Mouse (Mus musculus) CH12.LX (cell line): ENCODE measurements around the gene Depdc7. TPM values are rescaled to one million over a fixed set of nuclear protein-coding genes. Genes with fewer than 3 reads are reported as not detected.

Experiments
- DNase-seq: peaks from one replicate; pipeline ENCODE4 v3.0.0-alpha.2; 2013; ENCODE audit errors: extremely low read depth
- H3K27ac ChIP-seq: 2 replicates; pipeline ENCODE4 v1.5.1; 2012; ENCODE audit warnings: low read depth, mild to moderate bottlenecking, control low read depth, moderate library complexity; ENCODE audit not compliant: insufficient read depth
- H3K27me3 ChIP-seq: replicated peaks from 2 replicates; pipeline ENCODE3; 2012; ENCODE audit warnings: inconsistent platforms
- H3K36me3 ChIP-seq, 2 experiments: replicated peaks in 1 of 2; 2 replicates each; pipeline versions ENCODE3 to v1.6.1; 2012; ENCODE audit warnings: inconsistent platforms in 1 of 2, low read length in 1 of 2, mild to moderate bottlenecking in 1 of 2, mixed read lengths in 1 of 2, moderate library complexity in 1 of 2; ENCODE audit not compliant: control insufficient read depth in 1 of 2, insufficient read depth in 1 of 2
- H3K4me1 ChIP-seq, 2 experiments: 2 replicates each; pipeline ENCODE4 v1.6.1; 2012; ENCODE audit warnings: inconsistent platforms in 1 of 2, moderate library complexity in 1 of 2; ENCODE audit not compliant: insufficient read depth in 2 of 2, control insufficient read depth in 1 of 2
- H3K4me2 ChIP-seq: 2 replicates; pipeline ENCODE4 v1.6.1; 2012; ENCODE audit warnings: low read depth, mild to moderate bottlenecking, control low read depth; ENCODE audit not compliant: poor library complexity, insufficient read depth, severe bottlenecking
- H3K4me3 ChIP-seq, 3 experiments: fragments of 150-350 bp in 1 of 3; sonication (generic) in 1 of 3; replicated peaks in 1 of 3; 2 replicates each; pipeline versions ENCODE3 to v1.5.1; 2011 to 2012; ENCODE audit warnings: low read depth in 2 of 3, low read length in 2 of 3, mild to moderate bottlenecking in 2 of 3, moderate library complexity in 2 of 3, control low read depth in 1 of 3, improper control_type of control experiment in 1 of 3, inconsistent platforms in 1 of 3, mixed read lengths in 1 of 3; ENCODE audit not compliant: poor library complexity in 1 of 3
- H3K79me2 ChIP-seq: replicated peaks from 2 replicates; pipeline ENCODE4 v1.6.1; 2012; ENCODE audit warnings: mild to moderate bottlenecking, moderate library complexity; ENCODE audit not compliant: control insufficient read depth, poor library complexity, insufficient read depth, severe bottlenecking; ENCODE audit errors: extremely low read depth
- H3K9ac ChIP-seq: 2 replicates; pipeline ENCODE4 v1.6.1; 2012; ENCODE audit warnings: low read depth, mild to moderate bottlenecking, control low read depth, moderate library complexity; ENCODE audit not compliant: insufficient read depth
- H3K9me3 ChIP-seq: replicated peaks from 2 replicates; pipeline ENCODE3; 2012; ENCODE audit warnings: low read length, inconsistent platforms, mixed read lengths
- BHLHE40 ChIP-seq: IDR thresholded peaks from 2 replicates; pipeline ENCODE4 v1.6.1; 2011; ENCODE audit warnings: mild to moderate bottlenecking, low read depth, low read length, improper control_type of control experiment
- CHD2 ChIP-seq: IDR thresholded peaks from 2 replicates; pipeline ENCODE4 v1.6.1; 2011; ENCODE audit warnings: low read length, improper control_type of control experiment
- CTCF ChIP-seq, 2 experiments: IDR thresholded peaks in 1 of 2; conservative IDR thresholded peaks in 1 of 2; 2 replicates each; pipeline ENCODE4 v1.5.1; 2011 to 2012; ENCODE audit warnings: low read depth in 2 of 2, low read length in 2 of 2, improper control_type of control experiment in 1 of 2, inconsistent platforms in 1 of 2, mild to moderate bottlenecking in 1 of 2, moderate library complexity in 1 of 2
- E2F4 ChIP-seq: IDR thresholded peaks from 2 replicates; pipeline ENCODE4 v1.6.1; 2011; ENCODE audit warnings: low read depth, low read length, improper control_type of control experiment; ENCODE audit not compliant: insufficient replicate concordance
- ELF1 ChIP-seq: IDR thresholded peaks from 2 replicates; pipeline ENCODE4 v1.6.1; 2014; ENCODE audit warnings: low read depth, mild to moderate bottlenecking, inconsistent platforms, low read length, improper control_type of control experiment
- ETS1 ChIP-seq: conservative IDR thresholded peaks from 2 replicates; pipeline ENCODE4 v1.6.1; 2012; ENCODE audit warnings: low read depth, mild to moderate bottlenecking, inconsistent platforms, low read length, improper control_type of control experiment, moderate library complexity
- IRF4 ChIP-seq: IDR thresholded peaks from 2 replicates; pipeline ENCODE4 v1.6.1; 2014; ENCODE audit warnings: low read depth, mild to moderate bottlenecking, inconsistent platforms, low read length, improper control_type of control experiment
- JUN ChIP-seq: IDR thresholded peaks from 2 replicates; pipeline ENCODE4 v1.6.1; 2011; ENCODE audit warnings: low read depth, mild to moderate bottlenecking, low read length, improper control_type of control experiment, moderate library complexity; ENCODE audit not compliant: insufficient read depth
- KAT2A ChIP-seq: IDR thresholded peaks from 2 replicates; pipeline ENCODE4 v1.6.1; 2012; ENCODE audit warnings: low read length, improper control_type of control experiment, inconsistent platforms; ENCODE audit not compliant: insufficient replicate concordance
- MAFK ChIP-seq: IDR thresholded peaks from 2 replicates; pipeline ENCODE4 v1.6.1; 2011; ENCODE audit warnings: low read length, improper control_type of control experiment; ENCODE audit not compliant: insufficient replicate concordance
- MAX ChIP-seq: IDR thresholded peaks from 2 replicates; pipeline ENCODE4 v1.6.1; 2011; ENCODE audit warnings: low read length, improper control_type of control experiment
- MEF2A ChIP-seq: IDR thresholded peaks from 2 replicates; pipeline ENCODE4 v1.6.1; 2014; ENCODE audit warnings: low read depth, mild to moderate bottlenecking, inconsistent platforms, low read length, improper control_type of control experiment, borderline replicate concordance
- MXI1 ChIP-seq: IDR thresholded peaks from 2 replicates; pipeline ENCODE4 v1.6.1; 2011; ENCODE audit warnings: mild to moderate bottlenecking, low read depth, low read length, improper control_type of control experiment
- MYC ChIP-seq: IDR thresholded peaks from 2 replicates; pipeline ENCODE4 v1.6.1; 2011; ENCODE audit warnings: low read depth, mild to moderate bottlenecking, improper control_type of control experiment, low read length
- NELFE ChIP-seq: IDR thresholded peaks from 2 replicates; pipeline ENCODE4 v1.6.1; 2011; ENCODE audit warnings: low read depth, low read length, improper control_type of control experiment
- NRF1 ChIP-seq: IDR thresholded peaks from 2 replicates; pipeline ENCODE4 v1.6.1; 2014; ENCODE audit warnings: low read depth, mild to moderate bottlenecking, inconsistent platforms, low read length, improper control_type of control experiment, moderate library complexity
- RAD21 ChIP-seq: IDR thresholded peaks from 2 replicates; pipeline ENCODE4 v1.6.1; 2011; ENCODE audit warnings: low read depth, mild to moderate bottlenecking, low read length, improper control_type of control experiment, moderate library complexity
- RCOR1 ChIP-seq: conservative IDR thresholded peaks from 2 replicates; pipeline ENCODE4 v1.6.1; 2012; ENCODE audit warnings: low read depth, mild to moderate bottlenecking, inconsistent platforms, low read length, improper control_type of control experiment
- SIN3A ChIP-seq: IDR thresholded peaks from 2 replicates; pipeline ENCODE4 v1.6.1; 2012; ENCODE audit warnings: low read length, improper control_type of control experiment, inconsistent platforms
- SMC3 ChIP-seq: IDR thresholded peaks from 2 replicates; pipeline ENCODE4 v1.6.1; 2011; ENCODE audit warnings: low read depth, low read length, improper control_type of control experiment
- TBP ChIP-seq: conservative IDR thresholded peaks from 2 replicates; pipeline ENCODE4 v1.6.1; 2011; ENCODE audit warnings: low read depth, low read length, improper control_type of control experiment
- TCF12 ChIP-seq: IDR thresholded peaks from 2 replicates; pipeline ENCODE4 v1.6.1; 2014; ENCODE audit warnings: low read depth, mild to moderate bottlenecking, inconsistent platforms, low read length, improper control_type of control experiment
- UBTF ChIP-seq: IDR thresholded peaks from 2 replicates; pipeline ENCODE4 v1.6.1; 2012; ENCODE audit warnings: low read depth, mild to moderate bottlenecking, inconsistent platforms, low read length, improper control_type of control experiment, moderate library complexity
- ZC3H11A ChIP-seq: IDR thresholded peaks from 2 replicates; pipeline ENCODE4 v1.6.1; 2012; ENCODE audit warnings: low read depth, mild to moderate bottlenecking, inconsistent platforms, low read length, improper control_type of control experiment
- ZMIZ1 ChIP-seq: IDR thresholded peaks from 2 replicates; pipeline ENCODE4 v1.6.1; 2012; ENCODE audit warnings: low read depth, mild to moderate bottlenecking, inconsistent platforms, low read length, improper control_type of control experiment
- dilution Hi-C: fragments of 300-500 bp; cut with MboI; formaldehyde crosslinking; loops from 2 replicates; pipeline ENCODE4 v1.14.3; 2020; ENCODE audit warnings: low sequenced_read_pairs; ENCODE audit not compliant: extremely low pct_unique_long_range_greater_than_20kb, extremely low pct_ligation_motif_present
- in situ Hi-C: fragments of 300-500 bp; cut with MboI; formaldehyde crosslinking; loops from 3 replicates; pipeline ENCODE4 v1.14.3; 2019; ENCODE audit warnings: low sequenced_read_pairs, low pct_ligation_motif_present, low pct_unique_long_range_greater_than_20kb, mixed read lengths
- polyA plus RNA-seq: library from polyadenylated mRNA; unstranded; fragments of >175 nt; gene quantifications from 2 replicates; pipeline ENCODE4 v1.2.1, GENCODE M21; 2012; ENCODE audit warnings: low read depth; ENCODE audit not compliant: insufficient read length
- total RNA-seq, 2 experiments: library from RNA; depleted of rRNA; stranded (reverse); fragments of 300-350 nt in 1 of 2; fragments of >200 nt in 1 of 2; gene quantifications; 2 replicates each; pipeline ENCODE4 v1.2.3; 2012 to 2014

The Depdc7 gene
- total and polyA plus RNA-seq, 3 experiments = 0.32 to 4.3 (median 0.81) TPM

DNA sequence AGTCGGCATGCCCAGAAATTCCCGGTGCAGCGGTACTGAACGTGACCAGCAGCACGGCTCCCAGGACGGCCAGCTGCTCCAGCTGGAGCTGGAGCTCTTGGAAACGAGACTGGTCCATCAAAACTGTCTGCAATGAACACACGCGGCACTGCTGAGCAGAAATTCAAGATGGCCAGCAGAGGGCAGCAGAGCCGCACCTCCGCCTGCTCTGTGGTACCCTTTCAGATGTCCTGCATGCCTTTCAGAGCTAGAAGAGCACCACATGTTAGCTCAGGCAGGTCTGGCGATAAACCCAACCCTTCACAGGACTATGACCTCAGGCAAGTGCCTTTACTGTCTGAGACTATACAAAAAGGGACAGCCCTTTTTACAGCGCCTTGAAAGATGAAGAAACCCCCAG, 57.3 kb downstream of the Depdc7 start:
- Histone ChIP-seq H3K4me3 (no peak overlapping the region), H3K4me2 (no peak overlapping the region; the same call in 1 of the 2 replicates), H3K79me2 (no peaks in the 10 kb centered on the region), H3K9ac (no peak overlapping the region), H3K9me3 (no peaks in the 10 kb centered on the region), H3K36me3 (no peaks in the 10 kb centered on the region), H3K27ac (no peak overlapping the region), H3K27me3 (no peaks in the 10 kb centered on the region), H3K4me1 (peaks cover 9 to 42% of the 10 kb centered on the region in 2 experiments; a peak in 3 of 4 replicates)
- DNase-seq = peak; percentile 87
- dilution Hi-C loops = no loop called here
- in situ Hi-C loops = loop anchor here (10.0 kb wide), 1 partner anchor 59 kb away; the partner anchor contains the start of gene Depdc7
- TF ChIP-seq CTCF (conservative IDR thresholded peaks at IDR 0.05 in 1 of 2, IDR thresholded peaks at IDR 0.05 in 1 of 2; ENCODE audit: low read depth in 2 of 2, low read length in 2 of 2) (peak; percentile 78 to 98), TCF12 (peak; percentile 25; the same call in 1 of the 2 replicates), JUN (no peak), E2F4 (no peak), SIN3A (0 out of 2 replicates have a peak, but pooled peaks have one; percentile 28), RAD21 (peak; percentile 94), CHD2 (no peak), MAFK (no peak), MAX (peak; percentile 63), SMC3 (peak; percentile 95), ETS1 (no peak), ELF1 (peak; percentile 14; the same call in 1 of the 2 replicates), IRF4 (0 out of 2 replicates have a peak, but pooled peaks have one; percentile 51), ZMIZ1 (no peak), NELFE (no peak; the same call in 1 of the 2 replicates), MYC (peak; percentile 89), MXI1 (peak; percentile 61; the same call in 1 of the 2 replicates), TBP (no peak), KAT2A (no peak), MEF2A (0 out of 2 replicates have a peak, but pooled peaks have one; percentile 25), BHLHE40 (no peak), RCOR1 (no peak), NRF1 (no peak), ZC3H11A (peak; percentile 84), UBTF (no peak)
